Mouse (Mus musculus) left cerebral cortex, adult 9 months (tissue): ENCODE results near the gene Man1a.
A peak's percentile ranks its signal among the peaks of the same experiment; 100 is the strongest.

Experiments used
- DNase-seq, 2 experiments: peaks; one replicate each; pipeline ENCODE4 v3.0.0; 2022; ENCODE audit warnings: low spot score in 2 of 2

The Man1a gene

DNA sequence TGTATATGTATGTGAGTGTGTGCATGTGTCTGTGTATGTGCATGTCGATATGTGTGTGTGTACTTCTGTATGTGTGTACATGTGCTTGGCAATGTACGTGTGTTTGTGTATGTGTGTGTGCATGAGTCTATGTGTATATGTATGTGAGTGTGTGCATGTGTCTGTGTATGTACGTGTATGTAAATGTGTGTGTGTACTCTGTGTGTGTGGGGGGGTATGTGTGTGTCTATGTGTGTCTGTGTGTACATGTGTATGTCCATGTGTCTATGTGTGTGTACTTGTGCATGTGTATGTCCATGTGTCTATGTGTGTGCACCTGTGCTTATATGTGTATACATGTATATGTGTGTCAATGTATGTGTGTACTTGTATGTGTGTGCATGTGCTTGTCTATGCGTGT is 15.2 kb downstream of the Man1a start:
- DNase-seq: no peak

DNA sequence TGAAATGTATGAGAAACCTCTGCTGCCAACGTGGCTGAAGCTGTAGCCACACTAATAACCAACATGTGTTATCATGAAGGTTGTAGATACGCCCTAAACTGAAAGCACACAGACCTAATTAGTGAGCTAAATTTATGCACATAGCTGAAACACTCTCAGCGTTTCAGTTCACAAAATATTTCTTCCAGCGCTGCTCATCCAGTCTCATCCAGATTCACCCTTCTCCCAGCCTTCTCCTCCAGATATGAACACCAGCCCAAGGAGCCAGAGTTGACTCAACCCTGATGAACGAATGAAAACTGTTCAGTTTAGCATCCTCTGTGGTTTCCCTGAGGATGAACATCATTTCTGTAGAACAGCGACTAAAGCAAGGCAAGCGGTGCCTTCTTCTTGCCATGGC is 15.8 kb downstream of the Man1a start:
- no peak for DNase-seq

- DNase-seq: no peak
Observed at GRCm38 (mm10) chr10:54059679-54060249, 16.6 kb downstream of the Man1a start.

- DNase-seq: no peak
Observed at GRCm38 (mm10) chr10:54059092-54059496, 17.3 kb downstream of the Man1a start.

GRCm38 (mm10) chr10:54058657-54059056 is 17.8 kb downstream of the Man1a start:
- no peak for DNase-seq

GRCm38 (mm10) chr10:54054188-54054587 is 22.2 kb downstream of the Man1a start:
- DNase-seq: no peak

GRCm38 (mm10) chr10:54047885-54048284 is 28.5 kb downstream of the Man1a start:
- no peak for DNase-seq

DNA sequence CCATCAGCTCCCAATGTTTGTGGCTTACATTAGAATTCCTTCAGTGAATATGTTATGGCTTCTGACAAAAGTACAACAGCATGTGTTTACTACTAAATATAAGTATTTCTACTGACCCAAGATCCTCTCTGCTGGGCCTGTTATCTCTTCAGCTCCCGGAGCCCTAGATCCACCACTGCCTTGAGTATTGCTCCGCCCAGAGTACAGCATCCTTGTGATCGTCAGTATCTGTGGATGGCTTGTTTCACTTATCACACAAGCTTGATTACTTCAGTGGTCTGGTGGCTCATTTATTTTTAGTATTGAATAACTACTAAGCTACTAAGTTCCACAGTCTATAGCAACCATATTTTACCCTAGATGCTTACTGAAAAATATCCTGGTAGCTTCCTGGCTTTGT is 33.1 kb downstream of the Man1a start:
- DNase-seq: no peak

GRCm38 (mm10) chr10:54042212-54042840 is 34.1 kb downstream of the Man1a start:
- no peak for DNase-seq

DNA sequence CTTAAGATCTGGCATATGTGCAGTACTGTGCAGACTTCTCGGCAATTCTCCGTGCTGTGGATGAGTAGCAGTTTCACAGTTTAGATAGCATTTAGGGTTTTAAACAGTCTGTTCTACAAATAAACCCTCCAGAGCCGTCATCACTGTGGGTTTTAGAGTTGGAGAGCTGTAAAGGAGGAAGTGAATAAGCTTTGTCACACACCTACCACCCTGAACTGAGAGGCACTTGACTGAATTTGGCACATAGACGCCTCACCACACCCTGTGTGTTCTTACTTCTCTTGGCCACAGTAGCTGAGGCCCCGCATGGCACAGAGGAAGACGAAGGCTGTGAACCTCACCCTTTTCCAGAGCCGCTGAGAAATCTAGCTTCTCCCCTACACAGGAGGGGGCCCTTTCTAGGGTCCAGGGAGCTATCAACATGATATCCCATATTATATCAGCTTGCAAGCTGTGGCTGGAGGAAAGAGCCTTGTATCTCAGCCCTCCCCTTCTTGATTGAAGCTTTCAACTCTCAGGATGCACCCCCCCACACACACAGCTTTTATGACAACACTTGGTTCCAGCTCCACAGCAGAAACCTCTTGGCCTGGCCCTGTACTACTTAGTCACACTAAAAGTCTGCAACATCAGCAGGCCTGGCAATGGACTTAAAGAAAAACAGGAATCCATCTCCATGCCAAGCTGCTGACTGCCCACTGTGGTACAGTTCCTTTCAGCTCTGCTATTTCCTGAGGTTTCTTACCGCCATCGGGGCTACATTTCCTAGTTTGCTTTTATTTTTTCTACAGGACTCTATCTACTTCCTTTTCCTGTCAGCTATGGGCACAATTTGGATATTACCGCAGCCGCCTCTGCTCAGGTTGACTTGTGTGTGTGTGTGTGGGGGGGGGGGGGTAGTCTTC is 35.9 kb downstream of the Man1a start:
- peak; percentile 50 to 67 for DNase-seq

- no peak for DNase-seq
Observed at GRCm38 (mm10) chr10:54039754-54040153, 36.7 kb downstream of the Man1a start.

GRCm38 (mm10) chr10:54038734-54039133 is 37.7 kb downstream of the Man1a start:
- DNase-seq: no peak

DNA sequence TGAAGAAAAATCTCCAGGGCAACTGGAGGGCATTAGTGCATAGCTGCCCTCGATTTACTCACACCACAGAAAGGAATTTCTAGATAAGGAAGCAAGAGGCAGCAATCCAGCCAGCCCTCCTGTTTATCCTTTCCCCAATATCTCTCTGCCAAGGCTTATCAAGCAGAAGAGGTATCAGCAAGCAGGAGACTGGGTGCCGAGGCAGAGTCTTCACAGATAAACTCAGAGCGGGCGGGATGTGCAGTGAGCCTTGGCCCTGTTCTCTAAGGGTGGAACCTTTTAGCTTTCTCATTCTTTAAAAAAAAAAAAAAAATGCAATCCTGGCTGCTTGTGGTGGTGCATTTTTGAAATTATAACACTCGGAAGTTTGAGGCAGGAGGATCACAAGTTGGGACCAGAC is 38.2 kb downstream of the Man1a start:
- DNase-seq: no peak

- no peak for DNase-seq
Observed at GRCm38 (mm10) chr10:54037348-54038010, 38.9 kb downstream of the Man1a start.

DNA sequence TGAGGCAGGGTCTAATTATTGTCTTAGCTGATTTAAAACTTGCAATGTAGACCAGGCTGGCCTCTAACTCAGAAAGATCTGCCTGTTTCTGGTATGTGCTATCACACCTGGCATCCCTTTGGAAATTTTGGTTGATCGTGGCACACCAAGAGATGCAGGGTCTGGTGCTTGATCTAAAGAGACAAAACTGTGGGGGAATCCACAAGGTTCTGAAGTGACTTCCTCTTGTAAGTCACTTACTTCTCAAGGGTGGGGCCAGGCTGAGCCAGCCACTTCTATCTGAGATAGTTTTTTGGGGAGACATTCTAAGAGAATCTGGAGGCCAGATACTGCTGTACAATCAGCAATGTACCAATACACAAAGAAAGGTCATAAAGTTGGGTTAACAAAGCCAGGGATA is 40.8 kb downstream of the Man1a start:
- no peak for DNase-seq

DNA sequence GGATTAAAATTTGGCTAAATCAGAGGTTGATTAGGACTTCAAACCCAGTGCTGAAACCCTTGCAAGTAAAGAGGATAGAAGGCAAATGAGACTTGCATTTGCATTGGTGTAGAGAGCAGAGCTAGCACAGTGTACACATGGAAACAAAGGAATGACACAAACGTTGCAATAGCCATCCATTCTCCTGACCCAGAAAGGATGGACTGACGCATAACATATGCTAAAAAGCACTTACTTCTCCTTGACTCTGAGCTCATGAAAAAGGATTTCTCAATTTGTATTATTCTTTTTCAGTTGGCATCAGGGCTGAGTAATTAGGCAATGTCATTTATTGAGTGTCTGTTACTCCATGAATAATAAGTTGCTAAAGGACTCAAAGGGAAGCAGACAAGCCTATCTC is 41.6 kb downstream of the Man1a start:
- DNase-seq: no peak

GRCm38 (mm10) chr10:54032316-54033092 is 43.9 kb downstream of the Man1a start:
- no peak for DNase-seq

- DNase-seq: no peak
Observed at GRCm38 (mm10) chr10:54028866-54029265, 47.5 kb downstream of the Man1a start.

GRCm38 (mm10) chr10:54026738-54027427 is 49.5 kb downstream of the Man1a start:
- no peak for DNase-seq

DNA sequence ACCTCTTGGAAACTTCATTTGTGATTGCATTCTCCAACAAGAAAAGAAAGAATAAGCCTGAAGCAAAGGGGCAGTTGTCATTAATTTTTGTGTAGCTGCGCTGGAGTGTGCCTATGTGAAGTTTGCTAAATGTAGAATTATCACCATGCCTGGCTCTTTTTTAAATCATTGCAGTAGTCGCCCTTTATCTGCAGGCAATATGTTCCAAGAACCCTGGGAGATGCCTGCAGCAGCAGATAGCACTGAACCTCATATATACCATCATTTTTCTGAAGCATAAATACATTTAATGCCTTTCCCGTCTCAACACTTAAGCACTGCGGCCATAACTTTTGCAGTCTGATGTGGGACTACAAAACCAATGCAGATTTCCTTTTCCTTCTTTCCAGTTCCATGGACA is 50.3 kb downstream of the Man1a start:
- no peak for DNase-seq

GRCm38 (mm10) chr10:54017904-54018454 is 58.4 kb downstream of the Man1a start:
- DNase-seq: no peak
